Mouse (Mus musculus): ENCODE measurements around the gene Krtap29-1. TPM values are rescaled to one million over a fixed set of nuclear protein-coding genes. Genes with fewer than 3 reads are reported as not detected.

Krtap29-1 gene
- polyA plus RNA-seq, 1 experiment from 2014 or later, result not detected

DNA sequence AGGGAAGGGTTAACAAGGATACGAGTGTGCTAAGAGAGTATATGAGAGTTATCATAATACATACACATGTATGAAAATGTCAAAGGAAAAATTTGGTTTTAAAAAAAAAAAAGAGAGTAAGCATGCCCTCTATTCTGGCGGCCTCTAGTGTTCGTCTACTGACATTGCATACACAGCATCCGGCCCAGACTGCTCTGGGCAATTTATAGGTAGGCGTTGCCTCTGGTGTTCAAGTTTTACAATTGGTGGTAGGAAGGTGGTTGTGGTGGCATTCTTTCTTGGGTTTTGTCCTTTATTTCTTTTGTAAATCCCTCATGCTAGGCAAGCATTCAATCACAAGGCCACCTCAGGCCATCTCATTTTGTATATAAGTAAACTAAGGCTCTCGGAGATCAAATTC is 26.0 kb upstream of the Krtap29-1 start:
- no peaks in the 10 kb centered on the region for H3K9me3 ChIP-seq (ENCODE audit: control insufficient read depth, low read length)
- 18% methylated on average over 6 of the region's 6 CpGs for WGBS
- no peaks in the 10 kb centered on the region for H3K4me1 ChIP-seq (replicated peaks; ENCODE audit: control insufficient read depth, insufficient read depth, low read length)
- no peak overlapping the region for H3K9ac ChIP-seq (ENCODE audit: low read length)
- H3K27me3 ChIP-seq (ENCODE audit: control insufficient read depth, insufficient read depth, low read depth, low read length), result no peaks in the 10 kb centered on the region
- H3K36me3 ChIP-seq (ENCODE audit: control insufficient read depth, insufficient read depth, low read length), result no peaks in the 10 kb centered on the region
- ATAC-seq (ENCODE audit: low read depth), result no peak
- H3K4me3 ChIP-seq (ENCODE audit: low read length), result no peak overlapping the region
- H3K4me2 ChIP-seq (ENCODE audit: low read depth, low read length), result no peak overlapping the region
- H3K27ac ChIP-seq (ENCODE audit: low read length), result no peak overlapping the region

DNA sequence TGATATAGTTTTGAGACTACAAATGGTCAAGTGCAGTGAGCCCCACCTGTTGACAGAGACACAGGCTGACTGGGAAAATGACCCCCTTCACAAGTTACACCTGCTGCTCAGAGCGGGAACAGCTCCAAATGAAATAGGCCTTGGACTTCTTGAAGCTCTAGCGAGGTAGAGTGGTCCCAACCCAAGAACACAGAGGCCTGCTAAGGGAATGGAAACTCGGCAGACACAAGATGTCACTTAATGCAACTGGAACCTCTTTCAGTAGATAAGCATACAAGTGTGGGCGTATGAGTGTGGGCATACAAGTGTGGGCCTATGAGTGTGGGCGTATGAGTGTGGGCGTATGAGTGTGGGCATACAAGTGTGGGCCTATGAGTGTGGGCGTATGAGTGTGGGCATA is 20.2 kb upstream of the Krtap29-1 start:
- Histone ChIP-seq H3K4me3 (ENCODE audit: low read length) (no peak overlapping the region), H3K9ac (ENCODE audit: low read length) (no peak overlapping the region), H3K36me3 (ENCODE audit: control insufficient read depth, insufficient read depth, low read length) (no peaks in the 10 kb centered on the region), H3K27me3 (ENCODE audit: control insufficient read depth, insufficient read depth, low read depth, low read length) (peaks cover 3% of the 10 kb centered on the region; the same call in 1 of the 2 replicates), H3K27ac (ENCODE audit: low read length) (no peak overlapping the region), H3K9me3 (ENCODE audit: control insufficient read depth, low read length) (no peaks in the 10 kb centered on the region), H3K4me2 (ENCODE audit: low read depth, low read length) (no peak overlapping the region), H3K4me1 (replicated peaks; ENCODE audit: control insufficient read depth, insufficient read depth, low read length) (peaks cover 2% of the 10 kb centered on the region; the same call in 1 of the 2 replicates)
- 80% methylated on average over 7 of the region's 7 CpGs for WGBS
- no peak for ATAC-seq (ENCODE audit: low read depth)

DNA sequence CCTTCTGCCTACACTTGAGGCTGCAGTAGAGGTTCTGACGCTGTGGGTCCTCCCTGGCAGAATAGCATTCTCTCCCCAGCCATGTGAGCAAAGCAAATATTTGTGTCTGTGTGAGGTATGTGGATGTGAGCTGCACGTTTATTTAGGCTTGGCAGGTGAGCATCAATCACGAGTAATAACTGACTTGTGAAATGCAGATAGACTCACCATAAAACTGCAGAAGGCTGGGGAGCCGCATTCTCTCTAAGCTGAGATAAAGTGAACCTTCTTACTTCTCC is 15.5 kb upstream of the Krtap29-1 start:
- WGBS, result 21% methylated on average over 4 of the region's 4 CpGs
- Histone ChIP-seq H3K9ac (ENCODE audit: low read length) (no peak overlapping the region), H3K4me2 (ENCODE audit: low read depth, low read length) (no peak overlapping the region), H3K36me3 (ENCODE audit: control insufficient read depth, insufficient read depth, low read length) (no peaks in the 10 kb centered on the region), H3K27me3 (ENCODE audit: control insufficient read depth, insufficient read depth, low read depth, low read length) (peaks cover 4% of the 10 kb centered on the region; the same call in 1 of the 2 replicates), H3K9me3 (ENCODE audit: control insufficient read depth, low read length) (no peaks in the 10 kb centered on the region), H3K4me1 (replicated peaks; ENCODE audit: control insufficient read depth, insufficient read depth, low read length) (peaks cover 3% of the 10 kb centered on the region; the same call in 1 of the 2 replicates), H3K27ac (ENCODE audit: low read length) (no peak overlapping the region), H3K4me3 (ENCODE audit: low read length) (no peak overlapping the region)
- no peak for ATAC-seq (ENCODE audit: low read depth)

DNA sequence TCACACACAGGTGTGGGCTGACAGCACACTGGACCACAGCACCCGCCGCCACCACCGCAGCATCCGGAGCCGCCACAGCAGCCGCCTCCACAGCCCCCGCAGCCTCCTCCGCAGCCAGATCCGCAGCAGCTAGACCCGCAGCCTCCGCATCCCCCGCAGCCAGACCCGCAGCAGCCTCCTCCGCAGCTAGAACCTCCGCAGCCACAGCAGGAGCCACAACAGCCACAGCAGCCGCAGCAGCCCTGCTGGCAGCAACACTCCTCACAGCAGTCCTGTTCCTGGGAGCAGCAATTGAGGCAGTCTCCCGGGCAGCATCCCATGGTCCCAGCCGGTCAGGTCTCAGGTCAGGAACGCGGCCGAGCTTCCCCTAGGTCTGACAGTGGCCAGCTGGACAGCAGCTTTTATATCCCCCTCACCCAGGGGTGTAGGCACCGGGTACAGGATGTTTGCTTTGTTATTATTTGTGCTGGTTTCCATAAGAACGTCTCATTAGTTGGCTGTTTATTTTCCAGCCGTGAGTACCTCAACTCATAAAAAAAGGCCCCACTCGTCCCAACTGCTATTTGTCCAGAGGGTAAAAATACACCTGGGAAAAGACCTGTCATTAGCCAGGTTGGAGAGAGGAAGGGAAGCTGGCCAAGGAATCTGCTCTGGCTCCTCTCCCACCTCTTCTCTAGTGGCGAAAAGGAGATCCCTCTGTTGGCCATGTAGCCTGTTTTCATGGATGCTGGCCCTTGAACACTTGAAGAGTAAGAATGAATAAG is 14.9 kb upstream of the Krtap29-1 start, which contains the start of gene Krtap17-1:
Krtap17-1 (minus strand) TSS at position 375 of the 764 bp plus-strand sequence.
- Histone ChIP-seq H3K4me2 (ENCODE audit: low read depth, low read length) (peak within 1 kb of the TSS; percentile 11; the same call in 1 of the 2 replicates), H3K4me3 (ENCODE audit: low read length) (0 out of 2 replicates have a peak within 1 kb of the TSS, but pooled peaks have one; percentile 6), H3K27ac (ENCODE audit: low read length) (no peak within 1 kb of the TSS), H3K36me3 (ENCODE audit: control insufficient read depth, insufficient read depth, low read length) (no peaks in the 10 kb centered on the region), H3K27me3 (ENCODE audit: control insufficient read depth, insufficient read depth, low read depth, low read length) (peaks cover 4% of the 10 kb centered on the region; the same call in 1 of the 2 replicates), H3K9me3 (ENCODE audit: control insufficient read depth, low read length) (no peaks in the 10 kb centered on the region), H3K9ac (ENCODE audit: low read length) (peak within 1 kb of the TSS; percentile 15; the same call in 1 of the 2 replicates), H3K4me1 (replicated peaks; ENCODE audit: control insufficient read depth, insufficient read depth, low read length) (peaks cover 3% of the 10 kb centered on the region; the same call in 1 of the 2 replicates)
- ATAC-seq (ENCODE audit: low read depth), result no peak
- WGBS, result 21% methylated on average over 21 of the region's 26 CpGs

DNA sequence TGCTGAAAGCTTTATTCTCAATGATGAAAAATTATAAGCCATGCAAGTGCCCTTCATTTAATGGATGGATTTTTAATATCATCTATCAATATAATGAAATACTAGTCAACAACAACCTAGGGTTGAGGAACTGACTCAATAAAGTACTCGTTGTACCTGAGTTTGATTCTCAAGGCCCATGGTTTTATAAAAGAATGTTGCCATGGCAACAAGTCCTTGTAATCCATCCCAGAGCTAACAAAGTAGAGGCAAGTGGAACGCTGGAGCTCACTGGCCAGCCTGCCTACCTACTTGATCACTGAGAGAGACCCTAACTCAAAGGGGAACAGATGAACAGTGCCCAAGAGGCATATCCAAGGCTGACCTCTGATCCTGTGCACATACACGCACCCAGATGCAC is 11.7 kb upstream of the Krtap29-1 start:
- H3K9me3 ChIP-seq (ENCODE audit: control insufficient read depth, low read length), result no peaks in the 10 kb centered on the region
- no peak overlapping the region for H3K9ac ChIP-seq (ENCODE audit: low read length)
- no peak overlapping the region for H3K4me2 ChIP-seq (ENCODE audit: low read depth, low read length)
- no peaks in the 10 kb centered on the region for H3K36me3 ChIP-seq (ENCODE audit: control insufficient read depth, insufficient read depth, low read length)
- H3K27ac ChIP-seq (ENCODE audit: low read length), result no peak overlapping the region
- H3K4me3 ChIP-seq (ENCODE audit: low read length), result no peak overlapping the region
- peaks cover 4% of the 10 kb centered on the region; the same call in 1 of the 2 replicates for H3K27me3 ChIP-seq (ENCODE audit: control insufficient read depth, insufficient read depth, low read depth, low read length)
- ATAC-seq (ENCODE audit: low read depth), result no peak
- 68% methylated on average over 3 of the region's 3 CpGs for WGBS
- peaks cover 3% of the 10 kb centered on the region; the same call in 1 of the 2 replicates for H3K4me1 ChIP-seq (replicated peaks; ENCODE audit: control insufficient read depth, insufficient read depth, low read length)

DNA sequence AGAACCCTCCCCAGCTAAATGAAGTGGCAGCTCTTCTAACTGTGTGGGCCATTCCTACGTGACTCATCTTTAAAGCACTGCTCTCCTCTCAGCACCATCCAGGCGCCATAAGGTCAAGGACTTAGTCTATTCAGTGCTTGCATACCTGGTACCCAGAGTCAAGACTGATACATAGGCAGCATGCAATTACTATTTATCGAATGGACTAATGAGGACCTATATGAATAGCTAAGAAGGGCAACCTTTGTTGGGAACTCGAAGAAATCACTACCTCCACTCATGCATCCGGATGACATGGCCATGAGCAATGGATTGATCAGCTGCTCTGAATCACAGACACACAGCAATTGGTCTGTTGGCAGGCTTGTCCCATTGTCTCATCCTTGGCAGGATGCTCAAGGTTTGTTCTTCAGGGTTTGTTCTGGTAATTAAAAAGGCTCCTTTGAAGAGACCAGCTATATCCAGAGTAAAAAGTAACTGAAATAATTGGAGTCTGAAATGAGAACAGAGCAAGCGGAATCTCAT is 11.1 kb upstream of the Krtap29-1 start:
- no peak for ATAC-seq (ENCODE audit: low read depth)
- Histone ChIP-seq H3K36me3 (ENCODE audit: control insufficient read depth, insufficient read depth, low read length) (no peaks in the 10 kb centered on the region), H3K4me3 (ENCODE audit: low read length) (no peak overlapping the region), H3K4me1 (replicated peaks; ENCODE audit: control insufficient read depth, insufficient read depth, low read length) (peaks cover 3% of the 10 kb centered on the region; the same call in 1 of the 2 replicates), H3K27ac (ENCODE audit: low read length) (no peak overlapping the region), H3K4me2 (ENCODE audit: low read depth, low read length) (no peak overlapping the region), H3K9me3 (ENCODE audit: control insufficient read depth, low read length) (no peaks in the 10 kb centered on the region), H3K9ac (ENCODE audit: low read length) (no peak overlapping the region), H3K27me3 (ENCODE audit: control insufficient read depth, insufficient read depth, low read depth, low read length) (peaks cover 4% of the 10 kb centered on the region; the same call in 1 of the 2 replicates)
- 78% methylated on average over 6 of the region's 6 CpGs for WGBS

DNA sequence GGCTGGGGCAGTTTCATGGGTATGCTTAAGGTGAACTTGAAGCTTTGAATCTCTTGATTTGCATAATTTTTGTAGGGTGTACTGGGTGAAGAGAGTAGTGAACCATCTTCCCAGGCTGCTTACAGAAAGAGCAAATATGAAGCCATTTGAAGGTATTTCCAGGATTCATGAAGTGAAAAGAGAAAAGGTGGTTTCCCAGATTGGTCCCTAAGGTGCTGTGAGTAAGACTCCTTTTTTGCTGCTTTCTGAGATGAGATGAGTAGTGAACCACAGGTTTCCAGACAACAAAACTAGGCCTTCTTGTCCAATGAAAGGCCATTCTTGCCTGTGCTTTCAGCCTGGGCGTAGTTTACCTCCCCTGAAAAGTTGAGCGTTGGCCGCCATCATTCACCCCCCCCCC is 9.7 kb upstream of the Krtap29-1 start:
- no peak for ATAC-seq (ENCODE audit: low read depth)
- no peak overlapping the region for H3K4me2 ChIP-seq (ENCODE audit: low read depth, low read length)
- no peak overlapping the region for H3K27ac ChIP-seq (ENCODE audit: low read length)
- H3K36me3 ChIP-seq (ENCODE audit: control insufficient read depth, insufficient read depth, low read length), result no peaks in the 10 kb centered on the region
- H3K9me3 ChIP-seq (ENCODE audit: control insufficient read depth, low read length), result no peaks in the 10 kb centered on the region
- H3K4me3 ChIP-seq (ENCODE audit: low read length), result no peak overlapping the region
- H3K4me1 ChIP-seq (replicated peaks; ENCODE audit: control insufficient read depth, insufficient read depth, low read length), result no peaks in the 10 kb centered on the region
- H3K27me3 ChIP-seq (ENCODE audit: control insufficient read depth, insufficient read depth, low read depth, low read length), result no peaks in the 10 kb centered on the region; the same call in 1 of the 2 replicates
- H3K9ac ChIP-seq (ENCODE audit: low read length), result no peak overlapping the region
- 87% methylated on average over 3 of the region's 3 CpGs for WGBS

DNA sequence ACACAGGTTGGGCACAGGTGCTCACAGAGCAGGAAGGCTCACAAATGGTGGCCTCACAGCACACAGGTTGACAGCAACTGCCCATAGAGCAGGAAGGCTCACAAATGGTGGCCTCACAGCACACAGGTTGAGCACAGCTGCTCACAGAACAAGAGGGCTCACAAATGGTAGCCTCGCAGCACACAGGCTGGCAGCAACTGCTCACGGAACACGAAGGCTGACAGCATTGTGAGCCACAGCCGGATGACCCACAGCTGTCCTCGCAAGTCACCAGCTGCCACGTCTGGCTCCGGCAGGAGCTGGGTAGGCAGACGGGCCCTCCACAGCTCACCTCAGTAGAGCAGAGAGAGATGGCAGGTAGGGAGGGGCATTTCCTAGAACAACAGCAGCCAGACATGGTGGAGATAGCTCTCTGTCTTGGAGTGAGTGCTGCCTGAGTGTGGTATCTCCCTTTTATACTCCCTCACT is 7.4 kb upstream of the Krtap29-1 start, which contains the start of gene Krtap16-1:
Krtap16-1 (minus strand) TSS at position 418 of the 468 bp plus-strand sequence.
- H3K4me3 ChIP-seq (ENCODE audit: low read length), result no peak within 1 kb of the TSS
- no peaks in the 10 kb centered on the region for H3K4me1 ChIP-seq (replicated peaks; ENCODE audit: control insufficient read depth, insufficient read depth, low read length)
- H3K9ac ChIP-seq (ENCODE audit: low read length), result no peak within 1 kb of the TSS
- no peaks in the 10 kb centered on the region; the same call in 1 of the 2 replicates for H3K27me3 ChIP-seq (ENCODE audit: control insufficient read depth, insufficient read depth, low read depth, low read length)
- WGBS, result 56% methylated on average over 8 of the region's 8 CpGs
- H3K36me3 ChIP-seq (ENCODE audit: control insufficient read depth, insufficient read depth, low read length), result no peaks in the 10 kb centered on the region
- H3K27ac ChIP-seq (ENCODE audit: low read length), result no peak within 1 kb of the TSS
- no peak within 1 kb of the TSS for H3K4me2 ChIP-seq (ENCODE audit: low read depth, low read length)
- ATAC-seq (ENCODE audit: low read depth), result no peak
- H3K9me3 ChIP-seq (ENCODE audit: control insufficient read depth, low read length), result no peaks in the 10 kb centered on the region

DNA sequence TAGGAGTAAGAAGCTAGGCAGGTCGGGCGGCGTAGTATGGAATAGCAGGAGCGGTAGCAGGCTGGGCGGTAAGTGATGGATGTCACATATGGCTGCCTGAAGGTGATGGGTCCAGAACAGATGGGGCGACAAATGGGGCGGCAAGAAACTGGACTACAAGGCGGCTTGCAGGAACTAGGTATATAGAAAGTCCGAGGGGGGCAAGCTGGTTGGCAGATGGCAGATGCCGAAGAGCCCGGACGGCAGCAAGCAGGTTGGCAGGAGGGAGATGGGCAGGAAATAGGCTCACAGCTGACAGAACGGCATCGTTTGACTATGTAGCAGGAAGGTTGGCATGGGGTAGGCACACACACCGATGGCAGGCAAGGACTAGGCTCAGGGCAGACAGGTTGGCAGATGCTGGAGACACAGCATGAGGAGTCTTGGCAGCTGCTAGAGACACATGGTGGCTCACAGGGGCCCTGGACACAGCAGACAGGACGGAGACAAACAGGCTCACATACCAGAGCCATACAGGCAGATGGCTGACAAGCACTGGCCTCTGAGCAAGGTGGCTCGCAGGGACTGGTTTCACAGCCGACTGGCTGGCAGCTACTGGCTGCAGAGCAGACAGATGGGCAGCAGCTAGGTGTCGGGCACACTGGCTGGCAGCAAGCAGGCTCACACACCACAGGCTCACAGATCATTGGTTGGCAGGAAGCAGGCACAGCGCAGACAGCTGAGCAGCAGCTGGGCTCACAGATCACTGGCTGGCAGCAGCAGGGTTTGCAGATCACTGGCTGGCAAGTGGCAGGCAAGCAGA is 6.6 kb upstream of the Krtap29-1 start:
- Histone ChIP-seq H3K9ac (ENCODE audit: low read length) (no peak overlapping the region), H3K4me3 (ENCODE audit: low read length) (no peak overlapping the region), H3K27me3 (ENCODE audit: control insufficient read depth, insufficient read depth, low read depth, low read length) (no peaks in the 10 kb centered on the region; the same call in 1 of the 2 replicates), H3K4me2 (ENCODE audit: low read depth, low read length) (no peak overlapping the region), H3K9me3 (ENCODE audit: control insufficient read depth, low read length) (no peaks in the 10 kb centered on the region), H3K27ac (ENCODE audit: low read length) (no peak overlapping the region), H3K36me3 (ENCODE audit: control insufficient read depth, insufficient read depth, low read length) (no peaks in the 10 kb centered on the region), H3K4me1 (replicated peaks; ENCODE audit: control insufficient read depth, insufficient read depth, low read length) (no peaks in the 10 kb centered on the region)
- no peak for ATAC-seq (ENCODE audit: low read depth)
- 72% methylated on average over 20 of the region's 20 CpGs for WGBS

All from lung, embryonic 16.5 days (tissue).